Mouse (Mus musculus) yolk sac, embryonic 10.5 days (tissue): ENCODE measurements around the gene Osbpl6.
A peak's percentile ranks its signal among the peaks of the same experiment; 100 is the strongest.
"Not testable (repeated sequence)": the region's sequence is repeated elsewhere in the genome, so short reads cannot be mapped to it uniquely, and the experiment has no call there.

Experiments
- DNase-seq: peaks from one replicate; pipeline ENCODE4 v3.0.0-alpha.2; 2017; ENCODE audit warnings: low spot score

The Osbpl6 gene

GRCm38 (mm10) chr2:76566933-76567551 is 160.7 kb downstream of the Osbpl6 start:
- DNase-seq = no peak

GRCm38 (mm10) chr2:76571543-76571942 is 165.2 kb downstream of the Osbpl6 start:
- DNase-seq = no peak

GRCm38 (mm10) chr2:76578911-76579310 is 172.6 kb downstream of the Osbpl6 start:
- no peak for DNase-seq

GRCm38 (mm10) chr2:76585090-76585489 is 178.8 kb downstream of the Osbpl6 start:
- DNase-seq = no peak

- DNase-seq = no peak
These were observed 180.6 kb downstream of the Osbpl6 start for GRCm38 (mm10) chr2:76586906-76587305.

GRCm38 (mm10) chr2:76590221-76590620 is 183.9 kb downstream of the Osbpl6 start:
- DNase-seq = no peak

- DNase-seq = no peak
These were observed 186.2 kb downstream of the Osbpl6 start for GRCm38 (mm10) chr2:76592401-76592924.

- no peak for DNase-seq
These were observed 191.2 kb downstream of the Osbpl6 start for GRCm38 (mm10) chr2:76597521-76597920.

- DNase-seq = no peak
These were observed 192.9 kb downstream of the Osbpl6 start for GRCm38 (mm10) chr2:76599214-76599613.

- DNase-seq = no peak
These were observed 195.9 kb downstream of the Osbpl6 start for GRCm38 (mm10) chr2:76602256-76602655.

- DNase-seq = no peak
These were observed 200.4 kb downstream of the Osbpl6 start for GRCm38 (mm10) chr2:76606704-76607103.

GRCm38 (mm10) chr2:76610326-76611104 is 204.2 kb downstream of the Osbpl6 start:
- no peak for DNase-seq

GRCm38 (mm10) chr2:76611996-76612395 is 205.7 kb downstream of the Osbpl6 start:
- DNase-seq = no peak

- DNase-seq = no peak
These were observed 211.8 kb downstream of the Osbpl6 start for GRCm38 (mm10) chr2:76618078-76618477.

- DNase-seq = no peak
These were observed 213.9 kb downstream of the Osbpl6 start for GRCm38 (mm10) chr2:76620188-76620587.

GRCm38 (mm10) chr2:76621724-76622123 is 215.4 kb downstream of the Osbpl6 start:
- peak; percentile 58 for DNase-seq

GRCm38 (mm10) chr2:76622316-76622715 is 216.0 kb downstream of the Osbpl6 start:
- DNase-seq = not testable (repeated sequence)

GRCm38 (mm10) chr2:76630293-76630692 is 224.0 kb downstream of the Osbpl6 start:
- DNase-seq = no peak

- no peak for DNase-seq
These were observed 225.3 kb downstream of the Osbpl6 start for GRCm38 (mm10) chr2:76631600-76631999.

GRCm38 (mm10) chr2:76639637-76640036 is 233.3 kb downstream of the Osbpl6 start:
- DNase-seq = no peak

- no peak for DNase-seq
These were observed 237.5 kb downstream of the Osbpl6 start for GRCm38 (mm10) chr2:76643801-76644200.

GRCm38 (mm10) chr2:76647441-76647869 is 241.1 kb downstream of the Osbpl6 start:
- no peak for DNase-seq

GRCm38 (mm10) chr2:76647883-76648570 is 241.7 kb downstream of the Osbpl6 start, which contains the start of the genes Prkra and Pjvk:
TSS of gene Prkra (minus strand) at chr2:76648015.
TSS of gene Pjvk (plus strand) at chr2:76648476.
- DNase-seq = peak; percentile 99
